Mouse (Mus musculus) spleen, postnatal 4 days (tissue): ENCODE measurements around the gene Ndufa8.

Source experiments
- DNase-seq, 2 experiments: peaks; one replicate each; pipeline ENCODE4 v3.0.0; 2022; ENCODE audit warnings: low spot score in 2 of 2

The Ndufa8 gene

DNA sequence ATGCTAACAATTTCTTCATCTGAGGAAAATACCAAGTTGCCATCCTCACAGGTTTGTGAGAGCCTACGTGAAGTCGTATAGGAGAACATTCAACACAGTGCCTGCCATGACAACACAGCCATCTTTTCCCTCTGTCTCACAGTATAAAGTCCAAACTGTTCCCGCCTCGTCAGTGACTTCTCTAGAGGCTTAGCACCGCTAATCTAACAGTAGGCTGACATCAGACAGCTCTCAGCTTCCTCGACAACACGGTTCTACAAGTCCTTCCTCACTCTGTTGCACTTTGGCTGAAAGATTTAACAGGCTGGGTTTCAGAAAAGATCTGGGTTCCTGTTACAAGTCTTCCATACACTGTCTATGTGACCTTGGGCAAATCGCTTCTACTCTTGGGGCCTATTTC lies 1.0 kb downstream of the Ndufa8 start:
- DNase-seq = no peak

DNA sequence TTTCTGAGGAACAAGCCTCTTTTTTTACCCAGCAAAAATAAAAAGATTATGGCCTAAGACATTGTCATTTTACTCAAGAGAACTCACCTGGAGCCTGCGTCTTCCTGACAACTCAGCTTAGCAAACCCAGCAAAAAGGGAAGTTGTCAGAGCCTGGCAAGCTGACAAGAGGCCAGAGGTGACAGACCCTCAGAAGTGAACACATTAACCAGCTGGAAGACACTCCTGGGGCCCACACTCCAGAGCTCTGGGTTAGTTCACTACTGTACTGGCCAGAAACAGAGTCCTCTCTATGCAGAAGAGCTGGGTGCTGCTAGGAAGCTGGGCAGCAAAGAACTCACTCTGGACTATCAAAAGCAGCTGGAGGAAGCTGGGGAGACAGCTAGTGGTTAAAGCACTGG lies 8.3 kb downstream of the Ndufa8 start:
- DNase-seq = no peak

DNA sequence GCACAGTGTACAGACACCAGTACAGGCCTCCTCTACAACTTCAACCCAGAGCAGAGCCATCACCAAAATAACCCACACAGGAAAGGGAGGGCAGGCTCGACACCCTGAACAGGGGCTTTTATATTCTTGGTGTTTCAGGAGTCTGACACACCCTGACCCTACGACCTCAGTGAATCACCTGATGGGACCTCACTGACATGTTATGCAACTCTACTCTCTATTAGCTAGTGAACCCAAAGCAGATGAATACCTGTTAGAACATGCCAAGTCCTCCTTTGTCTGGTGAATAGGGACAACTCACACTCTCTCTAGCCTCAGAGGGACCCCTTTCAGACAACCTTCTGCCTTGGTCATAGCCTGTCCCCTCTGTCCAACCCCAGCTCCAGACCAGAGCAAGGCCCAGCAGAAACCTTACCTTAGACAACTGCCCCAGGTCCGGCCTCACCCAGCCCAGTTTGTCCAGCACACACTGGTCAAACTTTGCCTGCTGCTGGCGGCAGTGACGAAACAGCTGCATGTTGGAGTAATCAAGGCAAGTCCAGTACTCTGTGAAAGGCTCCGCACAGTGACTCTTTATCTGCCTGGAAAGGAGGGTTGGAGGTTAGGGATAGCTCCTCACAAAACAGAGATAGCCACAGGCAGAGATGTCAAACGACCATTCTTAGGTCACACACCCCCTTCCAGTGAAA lies 9.8 kb downstream of the Ndufa8 start:
- no peak for DNase-seq

DNA sequence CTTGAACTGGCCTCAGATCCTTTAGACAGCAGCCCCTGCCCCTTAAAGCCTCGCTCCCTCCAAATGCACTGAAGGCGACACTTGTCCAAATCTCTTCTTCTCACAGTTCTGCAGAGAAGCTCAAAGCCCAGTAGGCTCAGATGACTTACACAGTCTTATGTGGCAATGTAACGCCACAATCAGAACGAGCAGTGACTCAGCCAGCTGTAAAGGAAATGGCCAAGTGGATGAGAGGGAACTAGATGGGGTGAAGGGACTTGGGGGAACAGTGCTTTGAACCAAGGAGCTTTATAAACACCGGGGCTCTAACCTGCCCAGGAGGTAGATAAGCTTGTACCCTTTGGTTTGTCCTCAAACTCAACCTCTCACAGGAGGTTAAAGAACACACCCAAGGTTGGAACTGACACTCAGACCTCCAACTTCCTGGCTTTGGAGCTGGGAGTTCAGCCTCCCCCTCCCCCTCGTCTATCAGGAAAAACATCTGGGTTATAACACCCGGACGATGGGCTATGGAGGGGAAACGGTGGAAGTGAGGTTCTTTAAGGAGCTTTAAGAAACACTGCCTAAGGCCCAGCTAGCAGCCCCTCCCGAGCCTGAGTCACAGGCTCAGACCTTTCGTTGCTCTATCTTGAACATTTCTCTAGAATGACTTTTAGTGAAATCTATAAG lies 13.7 kb downstream of the Ndufa8 start:
- no peak for DNase-seq

- no peak for DNase-seq
Observed at GRCm38 (mm10) chr2:36034898-36035297, 14.3 kb downstream of the Ndufa8 start.

DNA sequence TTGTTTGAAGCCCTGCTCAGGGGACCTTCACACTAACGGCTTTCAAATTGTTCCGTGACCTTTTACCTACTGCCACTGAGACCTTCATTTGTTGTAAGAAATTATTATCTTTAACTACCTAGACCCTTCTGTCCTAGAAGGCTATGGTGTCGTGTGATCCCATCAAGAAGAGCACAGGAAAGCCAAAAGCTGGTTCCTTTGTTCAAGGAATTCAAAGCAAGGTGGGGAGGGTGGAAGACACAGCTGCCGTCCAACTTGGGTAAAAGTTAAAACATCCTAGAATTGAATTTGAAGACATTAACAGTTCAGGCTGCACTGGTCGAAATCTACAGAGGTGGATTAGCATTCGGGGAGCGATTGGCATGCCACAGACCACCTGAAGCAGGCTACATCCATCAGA lies 15.2 kb downstream of the Ndufa8 start:
- DNase-seq = no peak

- no peak for DNase-seq
Observed at GRCm38 (mm10) chr2:36032884-36033283, 16.3 kb downstream of the Ndufa8 start.

- DNase-seq = no peak
Observed at GRCm38 (mm10) chr2:36023291-36023690, 25.9 kb downstream of the Ndufa8 start.

DNA sequence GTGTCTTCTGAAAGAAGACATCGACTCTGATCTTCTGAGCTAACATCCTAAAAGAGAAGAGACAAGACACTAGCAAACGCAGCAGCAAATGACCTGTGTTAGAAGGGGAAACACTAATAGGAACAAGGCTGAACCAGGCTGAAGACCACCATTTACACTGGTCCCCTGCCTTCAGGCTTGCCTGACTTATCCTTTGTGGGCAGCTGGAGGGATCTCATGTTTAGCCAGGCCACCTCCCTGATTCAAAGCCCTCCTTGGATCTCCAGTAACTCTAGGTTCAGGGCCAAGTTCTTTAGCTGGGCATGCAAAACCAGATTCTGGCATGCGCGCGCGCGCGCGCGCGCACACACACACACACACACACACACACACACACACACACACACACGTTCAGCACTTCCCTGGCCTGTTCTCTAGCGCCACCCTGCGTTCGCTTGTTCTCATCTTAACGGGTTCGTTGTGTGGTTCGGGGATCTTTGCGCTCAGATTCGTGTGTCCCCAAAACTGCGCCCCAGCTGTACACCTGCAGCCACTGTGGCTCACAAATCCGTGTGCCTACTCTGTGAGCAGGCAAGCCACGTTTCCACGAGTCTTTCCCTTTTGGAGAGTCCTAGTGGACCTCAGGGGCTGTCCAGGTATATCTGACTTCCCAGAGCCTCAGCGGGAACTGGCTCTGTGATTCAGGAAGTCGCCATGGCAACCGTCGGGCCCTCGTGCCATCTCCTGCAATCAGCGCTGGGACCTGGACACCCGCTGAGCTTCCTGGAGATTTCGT lies 27.6 kb downstream of the Ndufa8 start:
- DNase-seq = peak; percentile 44 to 81

DNA sequence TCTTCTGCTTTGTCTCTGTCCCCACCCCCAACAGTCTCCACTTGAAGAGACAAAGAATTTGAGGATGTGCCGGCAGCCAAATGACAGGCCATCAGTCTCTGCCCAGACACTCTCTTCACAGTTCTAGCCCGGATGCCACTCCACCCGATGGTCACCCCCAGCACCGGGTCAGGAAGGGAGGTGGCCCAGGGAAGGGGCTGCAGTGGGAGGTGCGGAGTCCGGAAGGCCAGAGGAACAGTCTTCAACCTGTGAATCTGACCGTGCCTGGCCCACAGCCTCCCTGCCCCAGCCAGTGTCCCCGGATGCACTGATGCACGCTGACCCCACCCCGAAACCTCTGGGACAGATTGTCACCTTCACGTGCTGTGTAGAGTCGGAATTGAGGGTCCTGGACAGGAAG lies 36.2 kb downstream of the Ndufa8 start:
- no peak for DNase-seq

DNA sequence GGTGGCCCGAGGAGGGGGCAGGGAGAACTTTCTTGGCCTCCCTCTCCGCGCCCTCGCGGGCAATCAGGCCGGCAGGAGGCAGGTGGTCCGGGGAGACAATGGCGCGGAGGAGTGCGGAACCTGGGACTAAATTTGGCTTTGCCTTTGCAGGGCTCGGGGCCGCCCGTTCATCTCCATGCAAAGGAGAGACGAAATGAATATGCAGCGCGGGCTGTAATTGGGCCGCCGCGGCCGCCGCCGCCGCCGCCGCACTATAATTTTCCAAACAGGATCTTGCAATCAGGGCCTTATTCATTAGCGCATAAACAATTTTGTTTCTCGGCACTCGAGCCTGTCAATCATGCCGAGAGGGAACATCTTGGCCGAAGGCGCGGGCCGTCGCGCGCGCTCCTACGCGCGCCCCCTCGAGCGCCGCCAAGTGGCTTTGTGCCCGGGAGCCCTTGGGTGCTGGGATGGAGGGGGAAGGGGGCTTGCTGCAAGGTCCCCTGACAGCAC lies 37.8 kb downstream of the Ndufa8 start:
- DNase-seq = no peak

DNA sequence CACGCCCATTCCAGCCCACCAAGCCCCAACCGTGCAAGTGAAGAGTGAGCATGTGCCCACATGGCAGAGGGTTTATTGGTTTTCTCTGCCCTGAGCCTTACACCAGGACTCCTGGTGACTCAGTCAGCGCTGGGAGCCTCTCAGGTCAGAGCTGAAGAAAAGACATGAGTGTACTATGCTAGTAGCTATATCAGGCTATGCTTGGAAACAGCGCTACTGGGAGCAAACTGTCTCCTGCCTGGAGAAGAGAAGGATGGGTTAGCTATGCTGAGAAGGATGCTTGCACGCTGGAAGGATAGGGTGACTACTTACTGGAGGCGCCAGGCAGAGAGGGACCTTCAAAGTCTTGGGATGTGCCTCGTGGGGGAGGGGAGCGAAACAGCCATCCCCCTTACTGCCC lies 38.6 kb downstream of the Ndufa8 start:
- no peak for DNase-seq

GRCm38 (mm10) chr2:36009386-36009785 lies 39.8 kb downstream of the Ndufa8 start:
- DNase-seq = peak; percentile 50 to 80

DNA sequence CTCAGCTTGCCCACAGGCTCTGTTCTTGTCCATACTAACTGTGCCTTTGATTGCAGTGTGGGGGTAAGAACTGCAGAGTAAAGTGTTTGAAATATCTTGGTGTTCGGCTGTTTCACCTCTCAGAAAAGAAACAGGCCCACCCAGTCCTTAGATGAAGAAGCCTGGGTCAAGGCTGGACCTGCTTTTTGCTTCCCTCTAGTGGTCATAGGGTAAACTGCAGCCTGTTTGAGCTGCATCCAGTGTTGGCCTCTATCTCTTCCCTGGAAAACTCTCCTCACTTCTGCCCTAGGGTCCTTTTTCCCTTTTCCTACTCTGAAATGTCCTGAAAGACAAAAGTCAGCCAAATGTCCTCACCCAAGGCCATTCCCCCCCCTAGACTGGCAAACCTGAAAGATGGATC lies 41.1 kb downstream of the Ndufa8 start:
- peak in 1 of 2 experiments; percentile 71 for DNase-seq

GRCm38 (mm10) chr2:36002188-36002587 lies 47.0 kb downstream of the Ndufa8 start:
- DNase-seq = no peak

GRCm38 (mm10) chr2:36000390-36000789 lies 48.8 kb downstream of the Ndufa8 start:
- no peak for DNase-seq

DNA sequence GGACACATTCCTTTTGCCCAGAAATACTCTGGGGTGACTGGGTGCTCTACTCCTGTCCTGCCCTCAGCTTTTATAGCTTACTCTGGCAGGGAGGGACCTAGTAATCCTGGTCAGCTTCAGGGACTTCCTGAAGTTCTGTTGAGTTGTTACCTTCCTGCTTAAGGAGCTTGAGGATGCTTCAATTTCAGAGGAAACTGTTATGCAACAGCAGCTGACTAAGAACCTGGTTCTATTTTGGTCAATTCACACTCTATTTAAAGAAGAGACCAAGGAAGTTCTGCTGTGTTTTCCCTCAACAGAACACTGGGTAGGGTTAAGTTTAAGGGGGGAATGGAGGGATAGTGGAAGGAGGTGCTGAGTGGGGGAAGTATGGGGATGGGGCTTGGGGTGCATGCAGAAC lies 50.0 kb downstream of the Ndufa8 start:
- no peak for DNase-seq

DNA sequence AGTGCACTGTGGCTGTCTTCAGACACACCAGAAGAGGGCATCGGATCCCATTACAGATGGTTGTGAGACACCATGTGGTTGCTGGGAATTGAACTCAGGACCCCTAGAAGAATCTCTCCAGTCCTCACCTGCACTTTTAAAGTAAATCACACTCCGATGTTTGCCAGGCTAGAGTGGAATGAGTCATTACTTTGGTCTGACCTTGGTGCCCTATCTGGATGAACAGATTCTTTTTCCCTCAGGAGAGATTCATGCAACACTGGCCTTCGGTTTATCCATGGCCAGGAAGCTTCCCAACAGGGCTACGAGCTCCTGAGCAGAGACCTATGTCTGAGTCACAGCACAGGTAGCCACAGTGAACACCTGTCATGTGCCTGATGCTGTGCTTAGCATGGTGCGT lies 50.8 kb downstream of the Ndufa8 start:
- no peak for DNase-seq

DNA sequence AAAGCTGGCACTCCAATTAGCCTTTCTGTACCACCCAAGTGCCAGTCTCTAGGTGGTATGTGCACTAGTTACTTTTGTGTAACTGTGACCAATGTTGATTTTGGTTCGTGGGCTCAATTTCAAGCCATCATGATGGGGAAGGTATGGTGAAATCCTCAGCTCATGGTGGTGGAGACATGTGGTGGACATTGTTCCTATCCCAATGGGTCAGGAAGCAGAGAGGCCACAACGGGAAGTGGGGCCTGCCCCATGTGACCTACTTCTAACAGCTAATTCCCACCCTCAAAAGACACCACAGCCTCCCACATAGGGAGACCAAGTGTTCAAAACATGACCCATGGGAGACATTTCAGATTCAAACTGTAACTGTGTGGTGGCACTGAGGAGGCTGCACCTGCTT lies 52.5 kb downstream of the Ndufa8 start:
- DNase-seq = no peak

GRCm38 (mm10) chr2:35994303-35994702 lies 54.9 kb downstream of the Ndufa8 start:
- no peak for DNase-seq

DNA sequence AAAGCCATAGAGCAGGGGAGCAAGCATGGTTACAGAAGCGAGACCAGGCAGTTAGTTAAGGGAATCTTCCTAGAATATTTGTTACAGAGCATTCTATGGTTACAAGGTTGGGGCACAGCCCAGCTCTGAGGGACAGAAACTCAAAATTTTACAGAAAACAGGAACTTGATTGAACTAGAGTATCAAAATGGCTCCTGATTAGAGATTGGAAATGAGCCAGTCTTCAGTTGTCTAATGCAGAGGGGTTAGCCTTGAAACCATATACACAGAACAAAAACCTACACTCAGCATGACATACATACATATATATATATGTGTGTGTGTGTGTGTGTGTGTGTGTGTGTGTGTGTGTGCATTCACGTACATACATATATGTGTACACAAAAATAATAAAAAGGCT lies 55.7 kb downstream of the Ndufa8 start:
- DNase-seq = no peak

DNA sequence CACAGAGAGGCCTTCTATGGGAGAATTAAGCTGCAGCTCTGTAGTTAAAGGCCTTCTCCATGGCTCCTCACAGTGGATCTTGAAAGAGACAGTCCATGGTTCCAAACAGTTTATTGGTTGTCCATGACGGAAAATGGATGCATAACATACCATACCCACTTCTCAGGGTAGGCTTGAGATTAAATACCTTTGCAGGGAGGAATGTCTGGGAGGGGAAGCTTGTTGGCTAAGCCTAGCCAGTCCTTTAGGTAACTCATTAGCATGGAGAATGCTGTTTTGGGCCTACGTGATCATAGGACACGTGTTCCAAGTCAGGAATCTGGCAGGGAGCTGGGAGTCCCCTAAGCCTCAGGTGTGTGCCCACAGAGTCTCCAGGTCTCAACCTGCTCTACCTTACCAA lies 56.9 kb downstream of the Ndufa8 start:
- no peak for DNase-seq
